Mouse (Mus musculus) ovary, postnatal 10 days (tissue): Measurements from ENCODE around the gene Atp13a2.

Source experiments
- DNase-seq: peaks from one replicate; pipeline ENCODE4 v3.0.0; 2022; ENCODE audit warnings: low spot score

Gene Atp13a2

GRCm38 (mm10) chr4:140962207-140962909 is 24.3 kb upstream of the Atp13a2 start:
- no peak for DNase-seq

- no peak for DNase-seq
Observed at GRCm38 (mm10) chr4:140962950-140963349, 23.7 kb upstream of the Atp13a2 start.

- DNase-seq: no peak
Observed at GRCm38 (mm10) chr4:140963941-140964597, 22.6 kb upstream of the Atp13a2 start.

GRCm38 (mm10) chr4:140964620-140965019 is 22.1 kb upstream of the Atp13a2 start:
- DNase-seq: no peak

- no peak for DNase-seq
Observed at GRCm38 (mm10) chr4:140967386-140968159, 19.1 kb upstream of the Atp13a2 start.

GRCm38 (mm10) chr4:140971691-140972090 is 15.0 kb upstream of the Atp13a2 start:
- DNase-seq: no peak

- no peak for DNase-seq
Observed at GRCm38 (mm10) chr4:140974408-140974807, 12.3 kb upstream of the Atp13a2 start.

- DNase-seq: no peak
Observed at GRCm38 (mm10) chr4:140975356-140975755, 11.3 kb upstream of the Atp13a2 start.

GRCm38 (mm10) chr4:140977278-140977677 is 9.4 kb upstream of the Atp13a2 start:
- DNase-seq: no peak

GRCm38 (mm10) chr4:140977886-140978692 is 8.6 kb upstream of the Atp13a2 start:
- DNase-seq: no peak

- no peak for DNase-seq
Observed at GRCm38 (mm10) chr4:140981605-140982004, 5.1 kb upstream of the Atp13a2 start.

GRCm38 (mm10) chr4:140982808-140983207 is 3.9 kb upstream of the Atp13a2 start:
- DNase-seq: no peak

- no peak for DNase-seq
Observed at GRCm38 (mm10) chr4:140983442-140983841, 3.2 kb upstream of the Atp13a2 start.

GRCm38 (mm10) chr4:140984544-140984943 is 2.1 kb upstream of the Atp13a2 start:
- DNase-seq: no peak

- no peak for DNase-seq
Observed at GRCm38 (mm10) chr4:140986024-140986710, 506 bp upstream of the Atp13a2 start.

- no peak for DNase-seq
Observed at GRCm38 (mm10) chr4:140987476-140987875, 803 bp downstream of the Atp13a2 start.

GRCm38 (mm10) chr4:140988706-140989290 is 2.1 kb downstream of the Atp13a2 start:
- DNase-seq: no peak

- DNase-seq: no peak
Observed at GRCm38 (mm10) chr4:140989447-140989846, 2.8 kb downstream of the Atp13a2 start.

- no peak for DNase-seq
Observed at GRCm38 (mm10) chr4:140992215-140992614, 5.5 kb downstream of the Atp13a2 start.

- DNase-seq: no peak
Observed at GRCm38 (mm10) chr4:140993846-140994245, 7.2 kb downstream of the Atp13a2 start.

GRCm38 (mm10) chr4:140995811-140996210 is 9.1 kb downstream of the Atp13a2 start:
- DNase-seq: no peak
